Mouse (Mus musculus): ENCODE results near the gene Agr3.

Agr3 gene

DNA sequence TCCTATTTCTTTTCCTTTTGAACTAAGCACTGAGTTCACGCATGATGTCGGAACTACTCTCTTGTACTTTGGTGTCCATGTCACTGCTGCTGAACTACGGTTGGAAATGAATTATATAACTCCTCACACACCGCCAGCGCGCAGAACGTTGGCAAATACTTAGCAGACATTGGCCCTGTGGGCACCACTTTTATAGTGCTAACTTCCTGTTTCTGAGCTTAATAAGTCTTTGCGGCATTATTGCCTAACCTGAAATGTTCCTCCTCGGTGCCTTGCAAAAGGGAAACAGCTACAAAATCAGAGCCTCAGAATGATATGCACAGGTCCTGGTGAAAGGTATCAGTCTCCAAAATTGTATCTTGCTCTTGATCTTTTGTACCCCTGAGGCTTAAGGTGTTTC is 58.1 kb downstream of the Agr3 start:
- DNase-seq (ENCODE audit: low spot score) = no peak

GRCm38 (mm10) chr12:35984743-35985142 is 59.3 kb downstream of the Agr3 start:
- DNase-seq (ENCODE audit: low spot score) = no peak

GRCm38 (mm10) chr12:35992711-35993110 is 67.3 kb downstream of the Agr3 start, which contains the start of gene Agr2:
Gene Agr2 (plus strand): TSS chr12:35992907.
- DNase-seq (ENCODE audit: low spot score) = no peak

DNA sequence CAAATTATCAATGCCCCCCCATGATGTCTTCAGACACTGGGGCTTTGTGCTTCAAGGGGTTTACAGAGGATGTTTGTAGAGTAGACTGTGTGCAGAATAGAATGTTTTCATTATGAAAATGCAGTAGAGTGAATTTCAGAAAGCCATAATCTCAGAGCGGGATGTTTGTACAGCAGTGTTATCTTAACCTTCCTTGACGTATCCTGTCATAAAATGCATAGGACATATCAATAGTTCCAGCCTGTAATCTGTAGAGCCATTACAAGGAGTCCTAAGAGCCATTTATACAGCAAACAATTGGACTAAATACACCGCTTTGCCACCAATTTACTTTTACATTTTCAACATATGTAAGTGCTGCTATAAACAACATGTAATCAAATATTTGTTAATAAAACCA is 68.2 kb downstream of the Agr3 start:
- DNase-seq (ENCODE audit: low spot score) = no peak

GRCm38 (mm10) chr12:35994098-35994497 is 68.7 kb downstream of the Agr3 start:
- no peak for DNase-seq (ENCODE audit: low spot score)

DNA sequence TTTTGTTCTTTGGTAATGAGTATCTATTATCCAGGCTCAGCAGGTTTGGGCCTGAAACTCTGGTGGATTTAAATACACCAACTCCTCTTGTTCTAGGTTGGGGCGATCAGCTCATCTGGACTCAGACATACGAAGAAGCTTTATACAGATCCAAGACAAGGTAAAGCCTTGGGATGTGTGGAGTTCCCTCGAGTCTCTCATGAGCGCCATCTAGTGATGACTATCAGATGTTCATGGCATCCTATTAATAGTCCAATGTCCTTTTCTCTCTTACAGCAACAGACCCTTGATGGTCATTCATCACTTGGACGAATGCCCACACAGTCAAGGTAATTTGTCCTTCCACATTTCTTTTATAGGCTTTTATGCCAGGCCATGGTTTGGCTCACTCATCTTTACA is 70.4 kb downstream of the Agr3 start:
- DNase-seq (ENCODE audit: low spot score) = no peak

Measured in testis, postnatal 14 days (tissue).